Mouse (Mus musculus) ovary, postnatal 10 days (tissue): ENCODE measurements at regions not wholly inside any gene's neighbourhood (a gene's known extent, or its start where the extent isn't known, plus 50 kb on each side); places are given as distances from the start of the nearest gene placed in this dataset.

ENCODE experiments used
- DNase-seq: peaks from one replicate; pipeline ENCODE4 v3.0.0; 2022; ENCODE audit warnings: low spot score

DNA sequence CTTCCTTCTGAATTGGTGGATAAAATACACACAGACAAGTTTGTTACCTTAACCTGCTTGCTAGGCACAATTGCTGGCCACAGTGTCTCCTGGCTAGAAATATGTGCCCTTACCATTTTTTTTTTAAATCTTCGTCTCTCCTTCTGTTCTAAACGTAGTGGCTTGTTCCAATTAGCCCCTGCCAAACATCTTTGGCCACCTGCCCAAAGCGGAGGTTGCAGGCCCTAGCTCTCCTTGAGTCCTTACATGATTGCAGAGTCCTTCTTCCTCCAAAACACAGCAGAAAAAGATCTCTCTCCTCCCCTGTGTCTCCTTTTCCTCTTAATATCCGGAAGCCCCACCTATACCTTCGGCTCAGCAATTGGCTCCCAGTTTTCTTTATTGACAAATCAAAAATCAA, 986.8 kb downstream of the Robo2 start:
- no peak for DNase-seq

DNA sequence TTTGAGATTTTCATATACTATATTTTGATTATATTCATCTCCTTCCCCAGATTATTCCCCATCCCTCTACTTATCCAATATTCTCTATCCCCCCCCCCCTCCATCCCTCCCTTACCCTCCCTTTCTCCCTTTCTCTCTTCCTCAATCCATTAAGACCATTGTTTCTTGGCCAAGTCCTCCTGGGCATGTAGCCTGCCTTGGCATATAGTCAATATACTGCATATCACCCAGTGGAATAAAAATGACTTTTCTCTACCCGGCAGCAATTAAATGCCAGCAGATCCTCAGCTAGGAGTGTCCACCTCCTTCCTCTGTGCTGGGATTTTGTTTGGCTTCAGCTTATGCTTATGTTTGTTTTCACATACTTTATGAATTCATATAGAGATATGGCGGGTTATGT, 987.3 kb downstream of the Robo2 start:
- no peak for DNase-seq

- DNase-seq = no peak
Measured at GRCm38 (mm10) chr16:73404509-73404908, 1007.1 kb downstream of the Robo2 start.

DNA sequence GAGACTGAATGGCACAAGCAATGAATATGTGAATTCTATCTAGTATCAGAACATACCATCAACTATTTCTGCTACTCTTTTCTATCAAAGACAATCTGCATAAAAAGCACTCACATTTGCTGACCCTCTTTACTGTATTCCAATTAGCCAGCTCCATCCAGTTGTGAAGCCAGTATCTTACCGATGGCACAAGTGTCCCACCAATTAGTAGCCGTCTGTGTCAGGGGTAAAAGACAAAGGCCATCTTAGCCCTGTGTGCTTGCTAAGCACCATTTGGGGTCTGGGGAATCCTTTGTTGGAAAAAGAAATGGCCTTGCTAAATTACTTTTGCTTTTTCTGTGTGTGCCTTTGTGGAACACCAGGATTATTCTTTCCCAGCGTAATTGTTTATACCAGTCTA, 1007.5 kb downstream of the Robo2 start:
- DNase-seq = no peak

DNA sequence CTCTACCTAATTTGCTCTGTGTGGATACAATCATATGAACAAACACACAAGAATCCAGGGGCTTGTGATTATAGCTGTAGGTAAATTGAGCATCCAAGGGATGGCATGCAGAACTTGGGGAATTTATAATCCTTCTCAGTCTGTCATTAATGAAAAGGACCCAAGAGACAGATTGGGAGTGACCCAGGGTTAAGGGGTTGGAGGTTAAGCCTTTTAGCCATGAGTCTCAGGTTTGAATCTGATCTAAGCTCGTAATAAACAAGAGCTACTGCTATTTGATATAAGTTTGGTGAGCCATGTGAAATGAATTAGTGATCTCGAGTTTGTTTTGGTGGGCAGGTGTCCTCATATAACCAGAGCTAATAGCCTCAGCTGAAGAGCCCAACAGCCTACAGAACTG, 1032.6 kb downstream of the Robo2 start:
- DNase-seq = no peak

DNA sequence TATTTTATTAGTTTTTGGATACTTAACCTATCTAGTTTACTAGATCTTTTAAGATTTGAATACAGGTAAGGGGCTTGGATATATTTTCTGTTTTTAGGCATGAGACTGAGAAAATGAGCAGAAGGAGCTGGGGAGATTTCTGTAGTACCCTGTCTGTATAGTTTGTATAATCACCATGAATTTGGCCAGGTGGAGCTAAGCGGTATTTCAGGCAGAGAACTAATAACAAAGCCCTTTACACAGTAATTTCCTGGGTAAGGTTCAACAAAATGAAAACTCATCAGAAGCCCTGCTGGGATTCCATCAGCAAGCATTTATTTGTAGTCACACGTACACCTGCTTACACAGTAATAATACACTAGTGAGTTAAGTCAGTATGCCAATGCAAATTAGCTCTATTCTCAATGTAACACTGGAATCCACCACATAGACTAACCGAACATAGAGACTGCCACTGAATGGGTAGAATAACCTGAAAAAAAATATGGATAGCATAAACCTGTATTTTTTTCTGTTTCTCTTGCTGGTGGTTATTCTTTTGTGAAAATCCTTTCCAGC, 1036.9 kb downstream of the Robo2 start:
- DNase-seq = no peak

DNA sequence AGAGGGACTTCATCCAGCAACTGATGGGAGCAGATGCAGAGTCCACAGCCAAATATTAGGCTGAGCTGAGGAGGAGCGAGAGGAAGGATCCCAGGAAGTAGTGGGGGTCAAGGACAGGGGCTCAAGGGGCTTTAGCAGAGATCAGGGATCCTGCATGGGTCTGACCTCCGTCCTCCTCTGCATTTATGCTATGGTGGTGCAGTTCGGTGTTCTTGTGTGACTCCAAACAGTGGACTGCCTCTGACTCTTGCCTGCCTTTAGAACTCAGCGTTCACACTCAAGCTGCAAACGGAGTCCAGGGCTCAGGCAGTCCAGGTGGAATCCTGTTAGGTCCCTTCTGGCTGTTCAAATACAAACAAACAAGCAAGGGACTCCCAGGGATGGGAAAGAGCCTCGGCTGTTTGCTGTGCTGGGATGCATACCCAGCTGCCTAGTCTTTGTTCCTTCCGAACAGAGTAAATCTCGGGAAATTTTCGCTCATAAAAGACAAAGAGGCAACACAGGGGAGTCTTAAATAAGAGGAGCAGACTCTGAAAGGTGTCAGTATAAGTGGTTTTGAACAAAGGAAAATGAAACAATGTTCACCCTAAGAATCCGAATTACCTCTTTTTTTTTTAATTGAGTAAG, 1042.9 kb downstream of the Robo2 start:
- no peak for DNase-seq

- DNase-seq = no peak
Measured at GRCm38 (mm10) chr16:73367926-73368325, 1043.7 kb downstream of the Robo2 start.

GRCm38 (mm10) chr16:73367226-73367840, 1044.3 kb downstream of the Robo2 start:
- no peak for DNase-seq

GRCm38 (mm10) chr16:73350698-73351097, 1042.6 kb downstream of the Robo1 start:
- DNase-seq = no peak

DNA sequence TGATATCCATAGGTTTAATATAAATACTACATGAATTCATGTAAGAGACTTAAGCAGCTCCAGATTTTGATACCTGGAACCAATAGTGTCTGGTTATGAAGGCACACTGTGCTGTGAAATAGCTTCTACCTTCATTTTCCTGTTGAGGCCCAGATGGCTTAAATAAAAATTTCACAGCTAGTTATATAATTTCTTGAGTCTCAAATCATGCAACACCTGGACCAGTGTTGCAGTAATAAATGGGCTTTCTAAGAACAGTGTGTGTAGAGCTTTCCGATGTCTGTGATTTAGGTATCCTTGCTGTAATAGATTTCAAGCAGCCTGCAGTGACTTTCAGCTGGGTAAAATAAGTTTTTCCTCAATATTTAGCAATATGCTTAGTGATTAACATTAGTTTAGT, 1035.8 kb downstream of the Robo1 start:
- DNase-seq = no peak

- no peak for DNase-seq
Measured at GRCm38 (mm10) chr16:73343531-73343930, 1035.4 kb downstream of the Robo1 start.

DNA sequence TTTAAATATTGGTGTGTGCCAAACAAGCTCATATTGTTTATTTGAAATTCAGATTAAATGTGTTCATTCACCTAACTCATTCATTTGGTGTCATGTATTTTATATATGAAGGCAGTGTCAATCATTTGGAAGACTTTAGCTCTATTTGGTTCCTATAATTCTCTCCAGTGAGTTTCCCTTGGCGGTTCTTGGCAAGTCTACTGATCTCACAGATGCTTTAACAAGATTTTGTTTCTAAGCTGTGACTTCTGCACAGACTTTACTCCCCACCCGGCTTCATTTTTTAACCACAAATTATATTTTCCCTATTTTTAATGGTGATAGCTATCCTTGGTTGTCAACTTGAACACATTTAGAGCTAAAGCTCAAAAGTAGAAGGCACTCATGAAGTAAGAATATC, 1009.5 kb downstream of the Robo1 start:
- DNase-seq = no peak

GRCm38 (mm10) chr16:73310096-73310495, 1002.0 kb downstream of the Robo1 start:
- DNase-seq = no peak

GRCm38 (mm10) chr16:73279951-73280350, 971.8 kb downstream of the Robo1 start:
- no peak for DNase-seq

DNA sequence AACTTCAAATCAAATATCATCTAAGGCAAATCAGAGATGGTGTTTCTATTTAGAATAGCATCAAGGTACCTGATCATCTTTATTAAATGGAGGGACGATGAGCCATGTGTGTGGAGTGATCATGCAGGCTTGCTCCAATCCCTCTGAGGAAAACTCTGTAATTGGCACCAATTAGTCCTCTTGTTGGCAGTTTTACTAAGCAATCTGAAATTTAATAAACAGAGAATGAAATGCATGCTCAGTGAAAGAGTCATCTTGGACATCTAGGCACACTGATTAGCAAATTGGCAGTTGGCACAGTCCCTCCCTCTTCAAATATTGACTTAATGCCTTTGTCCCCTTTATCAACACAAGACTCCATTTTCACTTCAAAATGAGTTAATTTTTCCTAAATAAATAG, 951.6 kb downstream of the Robo1 start:
- DNase-seq = no peak

- no peak for DNase-seq
Measured at GRCm38 (mm10) chr16:73259283-73259682, 951.2 kb downstream of the Robo1 start.

DNA sequence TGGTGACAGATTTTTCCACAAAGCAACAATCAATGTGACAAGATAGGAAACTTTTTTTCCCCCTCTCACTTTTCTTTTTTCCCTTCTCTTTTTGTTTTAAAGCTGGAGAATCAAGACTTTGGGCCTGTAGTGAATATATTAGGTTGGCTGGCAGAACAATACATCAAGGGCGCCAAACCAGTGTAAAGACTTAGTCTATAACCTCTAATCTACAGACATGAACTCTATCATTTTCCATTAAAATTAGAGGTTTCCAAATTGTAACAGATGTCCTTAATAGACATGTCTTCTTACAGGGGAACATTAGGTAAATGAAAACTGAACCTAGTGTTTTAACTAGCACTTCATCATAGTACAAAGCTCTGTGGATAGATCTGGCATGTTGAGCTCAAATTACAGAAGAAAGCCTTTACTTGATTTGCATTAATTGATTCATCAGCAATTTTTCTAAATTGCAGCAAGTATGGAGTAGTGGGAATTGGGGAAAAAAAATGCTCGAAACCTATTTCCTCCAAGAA, 937.0 kb downstream of the Robo1 start:
- DNase-seq = no peak

DNA sequence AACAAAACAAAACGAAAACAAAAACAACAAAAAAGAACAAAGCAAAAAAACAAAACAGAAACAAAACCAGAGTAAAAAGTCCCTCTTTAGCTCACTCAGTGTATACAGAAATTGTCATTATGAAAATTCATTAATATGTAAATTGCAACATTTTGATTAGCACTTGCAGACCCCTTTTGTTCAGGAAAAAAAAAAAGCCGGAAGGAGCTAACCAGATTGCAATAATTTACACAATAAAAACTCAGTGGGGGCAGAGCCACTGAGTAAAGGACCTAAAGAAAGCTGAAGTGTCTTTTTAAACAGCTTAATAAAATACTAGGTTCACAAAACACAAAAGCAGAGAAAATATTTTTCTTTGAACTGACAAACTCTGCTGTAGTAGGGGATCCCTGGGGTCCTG, 922.5 kb downstream of the Robo1 start:
- no peak for DNase-seq

- DNase-seq = no peak
Measured at GRCm38 (mm10) chr16:73217555-73217954, 909.4 kb downstream of the Robo1 start.

- DNase-seq = no peak
Measured at GRCm38 (mm10) chr16:73203542-73203941, 895.4 kb downstream of the Robo1 start.

DNA sequence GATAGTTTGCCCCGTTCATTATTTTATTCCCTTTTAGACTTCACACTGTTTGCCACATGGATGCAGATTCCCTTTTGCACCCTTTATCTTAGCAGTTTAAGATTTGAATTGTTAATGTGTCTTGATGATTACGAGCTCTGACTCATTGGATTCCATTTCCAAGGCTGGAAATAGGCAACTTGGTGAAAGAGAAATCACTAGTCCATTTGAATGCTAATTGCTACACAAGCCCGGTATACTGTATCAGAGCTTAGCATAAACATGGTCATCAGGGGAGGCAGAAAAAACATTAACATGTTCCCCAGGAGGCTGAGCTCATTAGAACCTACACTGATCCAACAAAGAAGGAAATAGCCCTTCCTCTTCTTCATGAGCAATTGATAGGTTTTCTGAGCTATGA, 892.9 kb downstream of the Robo1 start:
- DNase-seq = no peak

DNA sequence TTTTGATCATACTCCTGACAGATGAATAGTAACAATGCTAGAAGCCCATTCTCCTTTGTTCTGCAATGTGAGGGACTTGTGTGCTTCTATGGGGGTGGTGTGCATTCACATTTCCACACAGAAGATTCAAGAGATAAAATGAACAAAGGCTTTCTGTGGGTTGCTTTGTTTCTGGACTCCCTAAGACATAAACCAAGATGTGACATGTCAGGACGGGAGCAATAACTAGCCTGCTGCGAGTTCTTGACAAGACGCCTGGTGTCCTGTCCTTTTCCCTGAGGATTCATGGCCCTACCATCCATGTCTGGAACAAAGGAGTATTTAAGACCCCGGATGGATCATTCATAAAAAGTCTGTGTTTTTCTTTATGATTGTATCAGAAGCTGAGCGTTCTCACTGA, 874.7 kb downstream of the Robo1 start:
- DNase-seq = no peak

DNA sequence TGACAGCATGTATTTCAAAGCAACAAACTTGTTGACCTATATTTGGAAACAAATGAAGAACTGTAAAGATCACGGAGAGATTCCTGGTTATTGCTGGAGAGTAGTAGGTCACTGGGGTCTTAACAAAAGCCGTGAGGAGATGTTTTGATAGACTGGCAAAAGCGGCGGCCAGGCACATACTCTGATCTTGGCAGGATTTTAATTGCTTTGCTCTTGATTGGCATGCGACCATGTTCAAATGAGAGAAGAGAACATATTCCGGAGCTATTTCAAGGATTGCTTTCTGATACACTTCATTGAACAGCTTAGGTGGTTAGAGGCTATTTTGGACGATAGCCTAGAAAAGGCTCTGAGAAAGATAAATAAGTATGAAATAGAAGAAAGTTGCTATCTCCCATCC, 874.2 kb downstream of the Robo1 start:
- DNase-seq = no peak
